Mouse (Mus musculus): ENCODE data around the gene Laptm5. TPM values are rescaled to one million over a fixed set of nuclear protein-coding genes. Genes with fewer than 3 reads are reported as not detected.

Gene Laptm5
- total RNA-seq, 2 experiments from 2014 or later = 312 to 1,039 TPM

GRCm38 (mm10) chr4:130978981-130979380 lies 66.1 kb downstream of the Laptm5 start:
- no peak for ATAC-seq (ENCODE audit: poor library complexity, severe bottlenecking)

- ATAC-seq (ENCODE audit: poor library complexity, severe bottlenecking) = no peak
Observed at GRCm38 (mm10) chr4:130984416-130985182, 71.7 kb downstream of the Laptm5 start.

Other genes starting within 250 kb of the Laptm5 start
- 37.2 and 37.5 TPM in 2 replicates for gene Pum1, start 249.8 kb upstream of the Laptm5 start, total RNA-seq (2015)
- gene Pum1, start 249.8 kb upstream of the Laptm5 start, total RNA-seq (2017) = 31.4 and 32.1 TPM in 2 replicates
- 22.6 and 31.3 TPM in 2 replicates for gene Sdc3, start 120.6 kb upstream of the Laptm5 start, total RNA-seq (2015)
- 13.6 and 20.2 TPM in 2 replicates for gene Sdc3, start 120.6 kb upstream of the Laptm5 start, total RNA-seq (2017)
- gene Matn1, start 31.3 kb downstream of the Laptm5 start, total RNA-seq (2015) = not detected in 2 replicates
- not detected in 2 replicates for gene Matn1, start 31.3 kb downstream of the Laptm5 start, total RNA-seq (2017)